Mouse (Mus musculus) forebrain, embryonic 13.5 days (tissue): ENCODE data around the gene Ppp2r3c. TPM values are rescaled to one million over a fixed set of nuclear protein-coding genes. Genes with fewer than 3 reads are reported as not detected.
"Not testable (repeated sequence)": the region's sequence is repeated elsewhere in the genome, so short reads cannot be mapped to it uniquely, and the experiment has no call there.

ENCODE experiments used
- ATAC-seq: fragments of 200-750 bp; cut with Nextera tagmentation; 2 replicates; pipeline ENCODE4 v1.8.0; 2017
- H3K27ac ChIP-seq: fragments of 300-500 bp; sonication (generic); 2 replicates; pipeline ENCODE4 v1.5.1; 2015; ENCODE audit warnings: inconsistent platforms, mild to moderate bottlenecking, moderate library complexity
- H3K27me3 ChIP-seq: fragments of 300-500 bp; sonication (generic); 2 replicates; pipeline ENCODE4 v1.6.1; 2015; ENCODE audit warnings: mild to moderate bottlenecking, inconsistent platforms
- H3K36me3 ChIP-seq: fragments of 300-500 bp; sonication (generic); 2 replicates; pipeline ENCODE4 v1.6.1; 2015; ENCODE audit warnings: mild to moderate bottlenecking, inconsistent platforms; ENCODE audit not compliant: poor library complexity, severe bottlenecking
- H3K4me1 ChIP-seq: fragments of 300-500 bp; sonication (generic); 2 replicates; pipeline ENCODE4 v1.6.1; 2015; ENCODE audit warnings: inconsistent platforms
- H3K4me2 ChIP-seq: fragments of 300-500 bp; sonication (generic); 2 replicates; pipeline ENCODE4 v1.6.1; 2015; ENCODE audit warnings: inconsistent platforms, mild to moderate bottlenecking, moderate library complexity
- H3K4me3 ChIP-seq: fragments of 300-500 bp; sonication (generic); 2 replicates; pipeline ENCODE4 v1.5.1; 2015; ENCODE audit warnings: mild to moderate bottlenecking, inconsistent platforms
- H3K9ac ChIP-seq: fragments of 300-500 bp; sonication (generic); 2 replicates; pipeline ENCODE4 v1.6.1; 2015; ENCODE audit warnings: mild to moderate bottlenecking, inconsistent platforms
- H3K9me3 ChIP-seq: fragments of 300-500 bp; sonication (generic); replicated peaks from 2 replicates; pipeline ENCODE4 v1.6.1; 2016; ENCODE audit warnings: inconsistent platforms
- WGBS: fragments of 180-500 bp; shearing (Covaris S2); methylation state at CpG from one replicate; pipeline ENCODE4 v1.1.7; 2015; 5-methylcytosine and 5-hydroxymethylcytosine counted together
- polyA plus RNA-seq: library from polyadenylated mRNA; unstranded; fragments of >200 nt; fragmentation: Nextera tagmentation; extraction: Ambion mirVana; gene quantifications from 2 replicates; pipeline ENCODE4 v1.2.1, GENCODE M21; 2015

Ppp2r3c gene
- polyA plus RNA-seq, 1 experiment from 2014 or later, result 27.1 TPM

GRCm38 (mm10) chr12:55261950-55262349 is 40.8 kb downstream of the Ppp2r3c start:
- H3K4me1 ChIP-seq, H3K27ac ChIP-seq, H3K27me3 ChIP-seq, H3K9me3 ChIP-seq, H3K4me2 ChIP-seq, H3K4me3 ChIP-seq, H3K9ac ChIP-seq, ATAC-seq: not testable (repeated sequence)
- no CpG with 5 or more reads among the region's 8 CpGs for WGBS
- H3K36me3 ChIP-seq, result peaks cover 21% of the 10 kb centered on the region

- H3K27me3 ChIP-seq, H3K9ac ChIP-seq, ATAC-seq, H3K9me3 ChIP-seq, H3K36me3 ChIP-seq, H3K4me1 ChIP-seq, H3K4me3 ChIP-seq, H3K27ac ChIP-seq, H3K4me2 ChIP-seq: not testable (repeated sequence)
- WGBS, result no CpG with 5 or more reads among the region's 8 CpGs
Observed at GRCm38 (mm10) chr12:55242243-55242642, 60.6 kb downstream of the Ppp2r3c start.

DNA sequence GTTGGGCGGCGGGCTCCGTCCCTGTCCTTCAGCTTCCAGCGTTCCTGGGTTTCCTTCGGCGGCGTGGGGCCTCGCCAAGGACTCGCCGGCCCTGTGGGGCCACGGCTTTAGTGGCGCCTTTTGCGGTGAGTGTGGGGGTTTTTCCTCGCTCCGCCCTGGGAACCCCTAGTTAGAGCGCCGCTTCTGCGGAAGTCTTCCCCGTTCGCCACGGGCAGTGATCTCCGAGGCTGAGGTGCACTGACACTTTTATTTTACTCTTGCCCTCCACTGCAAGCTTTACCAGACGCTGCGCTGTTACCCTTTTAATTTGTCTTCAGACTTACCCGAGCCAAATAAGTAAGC is 72.3 kb downstream of the Ppp2r3c start:
- under 1% methylated on average over 12 of the region's 25 CpGs for WGBS
- H3K4me1 ChIP-seq, H3K27ac ChIP-seq, ATAC-seq, H3K27me3 ChIP-seq, H3K36me3 ChIP-seq, H3K9me3 ChIP-seq: not testable (repeated sequence)
- Histone ChIP-seq H3K9ac (0 out of 2 replicates have a peak overlapping the region, but pooled peaks have one; percentile 52), H3K4me2 (peak overlapping the region; percentile 46), H3K4me3 (peak overlapping the region; percentile 39)

DNA sequence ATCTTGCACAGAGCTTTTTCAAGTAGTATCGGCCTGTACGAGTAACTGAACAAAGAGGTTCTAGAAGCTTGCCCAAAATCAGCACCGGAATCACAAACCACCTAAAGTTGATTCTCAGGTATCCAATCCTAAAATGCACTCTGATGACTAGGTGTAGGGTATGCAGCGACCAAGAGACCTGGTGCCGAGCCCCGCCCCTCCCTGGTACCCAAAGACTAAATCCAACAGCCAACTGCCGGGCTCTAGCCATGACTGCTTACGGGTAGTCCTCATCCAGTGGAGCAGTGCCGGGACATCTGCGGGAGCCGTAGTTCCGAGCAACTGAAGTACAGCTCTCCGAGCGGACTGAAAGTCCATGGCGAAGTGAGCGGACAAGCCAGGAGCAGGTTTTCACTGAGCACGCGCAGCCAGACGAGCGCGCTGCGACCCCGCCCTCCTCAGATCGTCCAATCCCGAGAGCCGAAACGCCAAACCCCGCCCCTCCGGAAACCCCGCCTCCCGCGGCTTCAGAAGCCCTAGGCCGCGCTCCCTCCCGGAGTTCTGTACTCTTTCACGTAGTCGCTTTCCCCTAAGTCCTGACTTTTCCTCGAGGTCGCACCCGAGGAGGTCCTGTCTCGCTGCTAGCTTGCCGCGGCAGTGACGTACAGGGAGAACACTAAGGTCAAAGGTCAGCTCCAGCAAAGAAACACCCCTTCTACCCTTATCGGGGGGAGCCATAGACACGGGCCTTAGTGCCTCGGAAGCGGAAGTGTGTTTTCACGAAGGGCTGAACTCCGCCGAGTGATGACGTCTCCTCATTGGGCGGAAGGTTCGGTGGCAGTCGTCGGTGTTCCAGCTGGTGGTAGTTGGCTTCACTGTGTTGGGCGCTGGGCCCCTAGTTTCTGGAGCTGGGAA is 72.9 kb downstream of the Ppp2r3c start, which contains the start of gene Srp54c:
Gene Srp54c (plus strand): TSS at position 543 of the 894 bp plus-strand sequence.
- Histone ChIP-seq H3K4me2 (peak within 1 kb of the TSS; percentile 46), H3K9ac (0 out of 2 replicates have a peak within 1 kb of the TSS, but pooled peaks have one; percentile 52), H3K4me3 (peak within 1 kb of the TSS; percentile 39)
- H3K27me3 ChIP-seq, H3K4me1 ChIP-seq, H3K27ac ChIP-seq, H3K9me3 ChIP-seq, H3K36me3 ChIP-seq: not testable (repeated sequence)
- peak; percentile 99 for ATAC-seq
- no CpG with 5 or more reads among the region's 57 CpGs for WGBS

Other genes starting within 250 kb of the Ppp2r3c start
- gene 2700097O09Rik, start 222.9 kb downstream of the Ppp2r3c start, polyA plus RNA-seq, result 42.5 TPM in 2 replicates
- 167 and 195 TPM in 2 replicates for gene Srp54a, start 222.7 kb downstream of the Ppp2r3c start, polyA plus RNA-seq
- gene Fam177a, start 178.5 kb downstream of the Ppp2r3c start, polyA plus RNA-seq, result 26.1 and 27.5 TPM in 2 replicates
- gene Srp54b, start 147.9 kb downstream of the Ppp2r3c start, polyA plus RNA-seq, result 63.0 and 65.2 TPM in 2 replicates
- gene 1700047I17Rik2, start 103.4 kb downstream of the Ppp2r3c start, polyA plus RNA-seq, result 1.3 TPM in 1 of 2 replicates, not detected in the other
- 72.0 and 81.4 TPM in 2 replicates for gene Srp54c, start 72.8 kb downstream of the Ppp2r3c start, polyA plus RNA-seq
- gene 1110008L16Rik, start 3.4 kb downstream of the Ppp2r3c start, polyA plus RNA-seq, result 8.9 and 12.3 TPM in 2 replicates
- 505 and 510 TPM in 2 replicates for gene Psma6, start 81.2 kb upstream of the Ppp2r3c start, polyA plus RNA-seq
- gene Nfkbia, start 189.6 kb upstream of the Ppp2r3c start, polyA plus RNA-seq, result 46.4 and 47.0 TPM in 2 replicates